Mouse (Mus musculus) embryonic facial prominence, embryonic 14.5 days (tissue): ENCODE measurements around the gene Kif2a. TPM values are rescaled to one million over a fixed set of nuclear protein-coding genes. Genes with fewer than 3 reads are reported as not detected.

Experiments
- ATAC-seq: fragments of 200-750 bp; cut with Nextera tagmentation; 2 replicates; pipeline ENCODE4 v1.8.0; 2017; ENCODE audit warnings: low read depth, moderate number of reproducible peaks, moderate TSS enrichment
- DNase-seq: peaks from one replicate; pipeline ENCODE4 v3.0.0-alpha.2; 2015; ENCODE audit warnings: low spot score
- H3K27ac ChIP-seq: fragments of 300-500 bp; sonication (generic); replicated peaks from 2 replicates; pipeline ENCODE4 v1.5.1; 2014; ENCODE audit warnings: low read depth, mild to moderate bottlenecking, low read length, moderate library complexity
- H3K27me3 ChIP-seq: fragments of 300-500 bp; sonication (generic); replicated peaks from 2 replicates; pipeline ENCODE4 v1.6.1; 2014; ENCODE audit warnings: low read length; ENCODE audit not compliant: control insufficient read depth, insufficient read depth
- H3K36me3 ChIP-seq: fragments of 300-500 bp; sonication (generic); 2 replicates; pipeline ENCODE4 v1.6.1; 2014; ENCODE audit warnings: low read length, mixed read lengths; ENCODE audit not compliant: control insufficient read depth, insufficient read depth
- H3K4me1 ChIP-seq: fragments of 300-500 bp; sonication (generic); 2 replicates; pipeline ENCODE4 v1.6.1; 2014; ENCODE audit warnings: antibody characterized with exemption, low read length; ENCODE audit not compliant: control insufficient read depth, insufficient read depth
- H3K4me2 ChIP-seq: fragments of 300-500 bp; sonication (generic); 2 replicates; pipeline ENCODE4 v1.6.1; 2014; ENCODE audit warnings: low read depth, mild to moderate bottlenecking, low read length, moderate library complexity, mixed read lengths
- H3K4me3 ChIP-seq: fragments of 300-500 bp; sonication (generic); 2 replicates; pipeline ENCODE4 v1.5.1; 2014; ENCODE audit warnings: low read depth, mild to moderate bottlenecking, low read length
- H3K9ac ChIP-seq: fragments of 300-500 bp; sonication (generic); 2 replicates; pipeline ENCODE4 v1.6.1; 2014; ENCODE audit warnings: low read depth, mild to moderate bottlenecking, low read length, moderate library complexity, mixed read lengths
- H3K9me3 ChIP-seq: fragments of 300-500 bp; sonication (generic); 2 replicates; pipeline ENCODE4 v1.6.1; 2016; ENCODE audit warnings: low read length; ENCODE audit not compliant: control insufficient read depth
- WGBS: fragments of 180-500 bp; shearing (Covaris S2); extraction: QIAGEN DNeasy Blood & Tissue Kit; methylation state at CpG from one replicate; pipeline ENCODE4 v1.1.7; 2014; 5-methylcytosine and 5-hydroxymethylcytosine counted together
- polyA plus RNA-seq: library from polyadenylated mRNA; unstranded; fragments of >200 nt; fragmentation: Nextera tagmentation; extraction: Ambion mirVana; gene quantifications from 2 replicates; pipeline ENCODE4 v1.2.1, GENCODE M21; 2014

The Kif2a gene
- polyA plus RNA-seq, 1 experiment from 2014 or later, result 25.6 TPM

DNA sequence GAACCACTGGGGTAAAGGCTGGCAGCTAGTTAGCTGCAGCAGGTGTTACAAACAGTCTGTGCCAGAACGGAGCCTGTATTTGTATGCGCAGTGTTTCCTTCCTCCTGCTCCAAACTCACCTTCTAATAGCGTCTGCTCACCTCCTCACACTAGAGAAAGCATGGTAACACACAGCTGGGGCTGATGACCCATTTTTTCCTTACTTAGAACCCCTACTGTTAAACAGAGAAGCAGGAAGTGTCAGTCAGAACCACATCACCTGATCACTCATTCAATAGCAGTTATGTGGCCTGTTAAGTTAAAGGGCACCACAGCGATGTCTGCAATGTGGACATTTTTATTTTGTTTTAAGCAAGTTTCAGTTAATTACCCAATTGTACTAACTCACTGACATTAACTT, 64.4 kb downstream of the Kif2a start:
- no peak overlapping the region for H3K9ac ChIP-seq
- H3K9me3 ChIP-seq, result no peaks in the 10 kb centered on the region
- 86% methylated on average over 4 of the region's 4 CpGs for WGBS
- H3K4me2 ChIP-seq, result no peak overlapping the region
- H3K27ac ChIP-seq, result no peak overlapping the region
- H3K27me3 ChIP-seq, result no peaks in the 10 kb centered on the region
- no peak for ATAC-seq
- no peaks in the 10 kb centered on the region for H3K4me1 ChIP-seq
- no peak overlapping the region for H3K4me3 ChIP-seq
- peaks cover 74% of the 10 kb centered on the region for H3K36me3 ChIP-seq
- DNase-seq, result no peak

DNA sequence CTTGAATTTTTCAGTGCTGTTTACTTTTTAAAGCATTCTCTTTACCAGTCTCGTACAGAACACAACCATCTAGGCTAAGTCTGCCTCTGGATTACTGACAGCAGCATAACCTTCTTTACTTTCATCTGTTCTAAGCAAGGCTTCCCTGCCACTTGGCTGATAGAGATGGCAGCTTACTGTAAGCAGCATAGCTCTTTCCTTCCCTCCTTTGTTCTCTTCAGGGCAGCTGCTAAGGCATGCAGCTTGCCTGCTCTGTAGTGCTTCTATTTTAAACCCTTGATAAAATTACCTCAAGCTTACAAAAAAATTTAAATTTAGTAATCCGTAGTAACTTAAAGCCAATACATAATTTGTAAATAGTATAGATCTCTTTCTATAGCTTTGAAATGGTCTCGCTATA, 67.0 kb downstream of the Kif2a start:
- Histone ChIP-seq H3K36me3 (peaks cover 79% of the 10 kb centered on the region), H3K27ac (no peak overlapping the region), H3K27me3 (no peaks in the 10 kb centered on the region), H3K4me2 (no peak overlapping the region), H3K4me1 (no peaks in the 10 kb centered on the region), H3K9me3 (no peaks in the 10 kb centered on the region), H3K4me3 (no peak overlapping the region), H3K9ac (no peak overlapping the region)
- DNase-seq (no peak), ATAC-seq (no peak)
- WGBS, result 92% methylated on average over 3 of the region's 3 CpGs

DNA sequence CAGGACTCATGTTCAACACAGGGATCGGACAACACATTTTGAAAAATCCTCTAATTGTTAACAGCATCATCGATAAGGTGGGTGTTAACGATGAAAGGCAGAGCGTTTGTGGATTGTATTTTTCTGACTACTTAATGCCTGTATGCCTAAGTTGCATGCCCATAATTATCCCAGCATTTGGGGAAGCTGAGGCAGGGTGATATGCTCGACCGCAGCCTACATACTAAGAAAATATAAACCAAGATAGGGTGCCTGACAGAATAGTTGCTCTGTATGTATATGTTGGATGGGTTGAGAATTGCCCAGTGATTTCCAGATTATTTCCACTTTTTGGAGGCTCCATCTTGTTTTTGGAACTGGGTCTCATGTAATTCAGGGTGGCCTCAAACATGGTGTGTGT, 74.3 kb downstream of the Kif2a start:
- peaks cover 37% of the 10 kb centered on the region for H3K36me3 ChIP-seq
- H3K9ac ChIP-seq, result peak overlapping the region; percentile 92
- no peaks in the 10 kb centered on the region for H3K9me3 ChIP-seq
- WGBS, result 4% methylated on average over 6 of the region's 6 CpGs
- DNase-seq (no peak), ATAC-seq (no peak)
- H3K27me3 ChIP-seq, result no peaks in the 10 kb centered on the region
- H3K27ac ChIP-seq, result no peak overlapping the region; the same call in 1 of the 2 replicates
- H3K4me2 ChIP-seq, result peak overlapping the region; percentile 78
- H3K4me3 ChIP-seq, result peak overlapping the region; percentile 97
- peaks cover 11% of the 10 kb centered on the region; the same call in 1 of the 2 replicates for H3K4me1 ChIP-seq

DNA sequence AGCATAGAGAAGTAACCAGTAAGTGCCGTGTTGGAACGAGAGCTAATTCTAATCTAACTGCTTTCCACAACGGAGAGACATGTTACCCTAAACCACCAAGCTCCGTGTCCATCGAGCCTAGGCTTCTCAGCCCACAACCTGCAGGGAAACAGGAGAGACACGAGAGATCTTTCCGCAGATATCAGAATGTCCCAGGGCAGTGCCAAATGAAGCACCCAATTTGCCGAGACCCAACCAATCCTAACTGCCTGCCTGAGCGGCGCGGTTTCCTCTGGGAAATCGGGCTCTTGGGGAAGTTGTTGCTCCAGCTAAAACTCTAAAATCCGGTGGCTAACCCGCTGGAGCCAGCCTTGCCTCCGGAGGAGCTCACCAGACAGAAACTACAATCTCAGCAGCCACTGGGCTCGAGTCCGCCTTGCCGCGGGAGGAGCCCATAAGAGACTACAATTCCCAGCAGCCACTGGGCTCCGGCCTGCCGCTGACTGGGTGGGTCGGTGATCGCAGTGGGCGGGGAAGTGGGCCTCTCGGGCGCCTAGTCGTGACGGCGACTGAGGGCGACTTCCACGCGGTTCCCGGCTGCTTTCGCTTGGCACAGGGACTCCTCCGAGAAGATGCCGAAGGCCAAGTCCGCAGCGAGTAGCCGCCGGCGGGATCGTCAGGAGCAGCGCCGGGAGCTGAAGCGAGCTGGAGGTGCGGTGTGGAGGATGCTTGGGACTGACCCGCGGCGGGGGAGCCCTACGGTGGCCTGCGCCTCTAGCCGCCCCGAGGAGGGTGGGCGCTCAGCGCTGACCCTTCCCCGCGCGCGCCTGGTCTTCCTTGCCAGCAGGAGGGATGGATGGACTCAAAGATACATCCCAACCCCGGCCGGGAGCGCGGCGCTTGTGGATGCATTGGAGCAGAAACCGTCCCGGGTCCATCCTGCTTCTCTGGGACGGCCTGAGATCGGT, 75.1 kb downstream of the Kif2a start, which contains the start of gene Dimt1:
TSS of gene Dimt1 (plus strand) at position 534 of the 947 bp plus-strand sequence.
- no peaks in the 10 kb centered on the region for H3K27me3 ChIP-seq
- peak within 1 kb of the TSS; percentile 97 for H3K4me3 ChIP-seq
- no peaks in the 10 kb centered on the region for H3K9me3 ChIP-seq
- peak within 1 kb of the TSS; percentile 92 for H3K9ac ChIP-seq
- peak within 1 kb of the TSS; percentile 78 for H3K4me2 ChIP-seq
- ATAC-seq, result peak; percentile 99
- peak within 1 kb of the TSS; percentile 87 for H3K27ac ChIP-seq
- peaks cover 30% of the 10 kb centered on the region for H3K36me3 ChIP-seq
- under 1% methylated on average over 45 of the region's 68 CpGs for WGBS
- peaks cover 11% of the 10 kb centered on the region; the same call in 1 of the 2 replicates for H3K4me1 ChIP-seq
- peak; percentile 97 for DNase-seq

DNA sequence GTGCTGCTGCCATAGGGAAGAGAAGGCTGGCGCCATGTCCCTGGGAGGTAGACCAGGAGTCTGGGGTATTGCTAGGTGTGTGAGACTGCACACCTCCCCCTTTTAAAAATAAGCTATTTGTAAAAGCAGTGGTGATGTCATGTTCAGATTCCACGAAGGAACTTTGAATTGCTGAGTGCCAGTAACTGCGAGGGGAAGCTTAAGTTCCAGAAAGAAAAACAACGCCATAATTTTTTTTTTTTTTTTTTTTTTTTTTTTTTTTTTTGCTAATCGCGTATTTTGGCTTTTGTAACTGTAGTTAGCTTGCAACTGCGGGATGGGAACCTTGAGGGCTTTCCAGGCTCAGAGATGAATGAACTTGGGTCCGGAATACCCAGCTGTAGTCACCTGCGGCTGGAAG, 76.4 kb downstream of the Kif2a start:
- Histone ChIP-seq H3K27me3 (no peaks in the 10 kb centered on the region), H3K36me3 (peaks cover 17% of the 10 kb centered on the region; the same call in 1 of the 2 replicates), H3K4me2 (no peak overlapping the region), H3K4me1 (peaks cover 11% of the 10 kb centered on the region; the same call in 1 of the 2 replicates), H3K27ac (no peak overlapping the region), H3K9ac (no peak overlapping the region), H3K9me3 (no peaks in the 10 kb centered on the region), H3K4me3 (no peak overlapping the region)
- no peak for ATAC-seq
- no peak for DNase-seq
- 78% methylated on average over 9 of the region's 9 CpGs for WGBS

DNA sequence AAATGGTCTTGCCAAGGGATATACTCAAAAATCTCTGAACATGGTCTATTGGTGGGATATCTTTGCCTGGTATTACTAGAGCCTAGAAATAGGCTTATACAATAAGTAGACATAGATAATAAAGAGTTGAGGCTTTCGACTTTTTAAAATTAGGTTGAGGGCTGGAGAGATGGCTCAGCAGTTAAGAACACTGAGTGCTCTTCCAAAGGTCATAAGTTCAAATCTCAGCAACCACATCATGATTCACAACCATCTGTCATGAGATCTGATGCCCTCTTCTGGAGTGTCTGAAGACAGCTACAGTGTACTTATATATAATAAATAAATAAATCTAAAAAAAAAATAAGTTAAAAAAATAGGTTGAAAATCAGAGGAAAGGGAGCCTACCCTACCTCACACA, 79.2 kb downstream of the Kif2a start:
- H3K9me3 ChIP-seq, result no peaks in the 10 kb centered on the region
- H3K27ac ChIP-seq, result no peak overlapping the region
- WGBS, result 86% methylated on average over 1 of the region's 1 CpGs
- H3K9ac ChIP-seq, result no peak overlapping the region
- ATAC-seq (no peak), DNase-seq (no peak)
- H3K4me1 ChIP-seq, result peaks cover 2% of the 10 kb centered on the region; the same call in 1 of the 2 replicates
- no peaks in the 10 kb centered on the region for H3K27me3 ChIP-seq
- no peaks in the 10 kb centered on the region for H3K36me3 ChIP-seq
- no peak overlapping the region for H3K4me3 ChIP-seq
- H3K4me2 ChIP-seq, result no peak overlapping the region

DNA sequence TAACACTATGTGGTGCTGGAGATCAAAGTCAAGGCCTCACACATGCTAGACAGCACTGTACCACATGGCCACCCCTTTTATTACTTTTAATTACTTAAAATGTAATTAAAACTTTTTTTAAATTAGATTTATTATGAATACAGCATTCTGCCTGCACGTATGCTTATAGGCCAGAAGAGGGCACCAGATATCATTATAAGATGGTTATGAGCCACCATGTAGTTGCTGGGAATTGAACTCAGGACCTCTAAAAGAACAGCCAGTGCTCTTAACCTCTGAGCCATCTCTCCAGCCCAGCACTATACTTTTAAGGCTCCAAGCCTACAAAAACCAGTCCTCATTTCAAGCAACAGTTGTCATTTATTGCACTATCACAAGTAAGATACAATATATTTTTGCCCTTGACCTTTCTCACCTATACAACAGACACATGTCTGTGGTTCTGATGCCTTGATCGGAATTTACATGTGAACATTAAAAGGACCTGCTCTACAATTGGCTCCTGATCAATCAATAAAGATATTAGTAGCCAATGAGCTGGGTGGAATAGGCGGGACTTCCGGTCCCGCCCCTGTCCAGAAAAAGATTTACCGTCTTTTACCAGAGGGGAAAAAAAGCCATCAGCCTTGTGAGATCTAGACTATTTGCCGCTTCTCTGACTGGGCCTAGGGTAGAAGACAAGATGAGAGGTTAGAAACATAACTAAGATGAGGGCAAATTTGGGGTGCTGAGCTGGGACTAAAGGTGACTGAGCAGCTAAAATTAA, 80.5 kb downstream of the Kif2a start:
- H3K9ac ChIP-seq, result no peak overlapping the region
- peak; percentile 71 for DNase-seq
- H3K4me1 ChIP-seq, result no peaks in the 10 kb centered on the region
- peak overlapping the region; percentile 30; the same call in 1 of the 2 replicates for H3K4me2 ChIP-seq
- WGBS, result 24% methylated on average over 7 of the region's 7 CpGs
- ATAC-seq, result peak; percentile 25; the same call in 1 of the 2 replicates
- H3K27ac ChIP-seq, result no peak overlapping the region
- H3K36me3 ChIP-seq, result no peaks in the 10 kb centered on the region
- no peaks in the 10 kb centered on the region for H3K9me3 ChIP-seq
- 0 out of 2 replicates have a peak overlapping the region, but pooled peaks have one; percentile 17 for H3K4me3 ChIP-seq
- H3K27me3 ChIP-seq, result no peaks in the 10 kb centered on the region

DNA sequence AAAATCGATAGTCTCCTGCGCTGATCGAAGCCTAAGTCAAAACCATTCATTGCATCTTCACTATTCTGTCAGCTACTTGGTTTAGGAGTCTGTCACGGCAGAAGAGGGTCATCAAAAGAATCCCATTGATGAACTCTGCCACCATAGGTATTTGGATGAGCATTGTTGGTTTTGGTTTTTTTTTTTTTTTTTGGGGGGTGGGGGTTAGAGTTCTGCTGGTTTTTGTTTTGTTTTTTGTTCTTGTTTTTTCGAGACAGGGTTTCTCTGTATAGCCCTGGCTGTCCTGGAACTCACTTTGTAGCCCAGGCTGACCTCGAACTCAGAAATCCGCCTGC, 84.8 kb downstream of the Kif2a start:
- Histone ChIP-seq H3K4me3 (peak overlapping the region; percentile 99), H3K36me3 (no peaks in the 10 kb centered on the region), H3K27ac (no peak overlapping the region), H3K9me3 (no peaks in the 10 kb centered on the region), H3K27me3 (no peaks in the 10 kb centered on the region), H3K4me2 (peak overlapping the region; percentile 68), H3K9ac (peak overlapping the region; percentile 86; the same call in 1 of the 2 replicates), H3K4me1 (peaks cover 6% of the 10 kb centered on the region; the same call in 1 of the 2 replicates)
- DNase-seq, result no peak
- 25% methylated on average over 7 of the region's 7 CpGs for WGBS
- ATAC-seq, result no peak
